Mouse (Mus musculus): ENCODE measurements at regions not wholly inside any gene's neighbourhood (a gene's known extent, or its start where the extent isn't known, plus 50 kb on each side); places are given as distances from the start of the nearest gene placed in this dataset.

DNA sequence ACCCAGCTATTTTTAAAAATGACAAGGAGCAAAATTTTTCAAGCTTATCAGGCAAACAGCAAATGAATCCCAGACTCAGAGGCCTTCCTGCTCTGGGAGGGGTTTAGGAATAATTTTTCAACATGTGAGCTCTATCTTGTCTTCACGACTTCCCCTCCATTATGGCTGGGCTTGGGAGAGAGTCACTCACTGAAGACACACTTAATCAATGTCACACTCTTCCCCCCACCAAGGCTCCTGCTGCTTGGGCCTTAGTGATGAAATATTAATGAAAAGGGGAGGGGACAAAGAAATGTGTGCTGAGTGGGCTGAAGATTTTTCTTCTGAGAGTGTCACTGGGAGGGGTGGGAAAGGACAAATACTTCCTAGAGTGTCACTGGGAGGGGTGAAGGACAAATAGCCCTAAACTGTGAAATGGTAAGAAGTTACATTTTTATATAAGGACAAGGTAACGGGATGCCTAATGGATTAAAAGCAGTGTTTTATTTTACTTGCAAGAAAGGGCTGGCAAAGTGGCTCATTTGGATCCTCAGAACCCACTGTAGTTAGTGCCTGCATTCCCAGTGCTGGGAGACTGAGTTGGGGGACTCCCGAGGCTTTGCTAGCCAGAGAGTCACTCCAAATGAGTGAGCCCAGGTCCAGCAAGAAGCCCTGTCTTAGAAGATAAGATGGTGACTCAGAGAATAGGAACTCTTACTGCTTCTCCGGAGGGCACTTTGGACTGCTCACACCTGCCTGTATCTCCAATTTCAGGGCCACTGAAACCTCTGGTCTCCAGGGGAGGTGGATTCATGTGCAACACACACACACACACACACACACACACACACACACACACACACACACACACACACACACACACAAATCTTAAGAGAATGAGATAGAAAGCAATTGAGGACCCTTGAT lies 258.5 kb downstream of the Sox11 start:
- Histone ChIP-seq H3K9ac (ENCODE audit: low read depth, low read length) (no peak overlapping the region), H3K4me2 (no peak overlapping the region), H3K27ac (ENCODE audit: low read depth, low read length) (no peak overlapping the region), H3K9me3 (replicated peaks; ENCODE audit: control insufficient read depth, low read length) (no peaks in the 10 kb centered on the region), H3K36me3 (ENCODE audit: control insufficient read depth, insufficient read depth, low read length) (no peaks in the 10 kb centered on the region), H3K27me3 (ENCODE audit: control insufficient read depth, insufficient read depth, low read length) (no peaks in the 10 kb centered on the region), H3K4me3 (ENCODE audit: low read depth, low read length) (no peak overlapping the region), H3K4me1 (ENCODE audit: control insufficient read depth, insufficient read depth, low read length) (peaks cover 8% of the 10 kb centered on the region)
- 17% methylated on average over 4 of the region's 4 CpGs for WGBS (ENCODE audit: insufficient replicate concordance)
- no peak for ATAC-seq (replicated peaks; ENCODE audit: insufficient number of reproducible peaks, low FRiP score, low TSS enrichment)

- Histone ChIP-seq H3K27me3 (ENCODE audit: control insufficient read depth, insufficient read depth, low read length) (no peaks in the 10 kb centered on the region), H3K4me2 (peak overlapping the region; percentile 71), H3K4me3 (ENCODE audit: low read depth, low read length) (peak overlapping the region; percentile 34), H3K36me3 (ENCODE audit: control insufficient read depth, insufficient read depth, low read length) (no peaks in the 10 kb centered on the region), H3K9me3 (replicated peaks; ENCODE audit: control insufficient read depth, low read length) (no peaks in the 10 kb centered on the region), H3K4me1 (ENCODE audit: control insufficient read depth, insufficient read depth, low read length) (peaks cover 8% of the 10 kb centered on the region), H3K27ac (ENCODE audit: low read depth, low read length) (no peak overlapping the region), H3K9ac (ENCODE audit: low read depth, low read length) (peak overlapping the region; percentile 46; the same call in 1 of the 2 replicates)
- under 1% methylated on average over 7 of the region's 8 CpGs for WGBS (ENCODE audit: insufficient replicate concordance)
- no peak for ATAC-seq (replicated peaks; ENCODE audit: insufficient number of reproducible peaks, low FRiP score, low TSS enrichment)
These were observed 259.3 kb downstream of the Sox11 start for GRCm38 (mm10) chr12:27083089-27083488.

GRCm38 (mm10) chr12:27082624-27083023 lies 259.8 kb downstream of the Sox11 start:
- peaks cover 8% of the 10 kb centered on the region for H3K4me1 ChIP-seq (ENCODE audit: control insufficient read depth, insufficient read depth, low read length)
- H3K9me3 ChIP-seq (replicated peaks; ENCODE audit: control insufficient read depth, low read length), result no peaks in the 10 kb centered on the region
- peak overlapping the region; percentile 34 for H3K4me3 ChIP-seq (ENCODE audit: low read depth, low read length)
- peak overlapping the region; percentile 46; the same call in 1 of the 2 replicates for H3K9ac ChIP-seq (ENCODE audit: low read depth, low read length)
- H3K27me3 ChIP-seq (ENCODE audit: control insufficient read depth, insufficient read depth, low read length), result no peaks in the 10 kb centered on the region
- peak; percentile 61; the same call in 1 of the 2 replicates for ATAC-seq (replicated peaks; ENCODE audit: insufficient number of reproducible peaks, low FRiP score, low TSS enrichment)
- peak overlapping the region; percentile 71 for H3K4me2 ChIP-seq
- no peaks in the 10 kb centered on the region for H3K36me3 ChIP-seq (ENCODE audit: control insufficient read depth, insufficient read depth, low read length)
- H3K27ac ChIP-seq (ENCODE audit: low read depth, low read length), result no peak overlapping the region
- 6% methylated on average over 8 of the region's 8 CpGs for WGBS (ENCODE audit: insufficient replicate concordance)

DNA sequence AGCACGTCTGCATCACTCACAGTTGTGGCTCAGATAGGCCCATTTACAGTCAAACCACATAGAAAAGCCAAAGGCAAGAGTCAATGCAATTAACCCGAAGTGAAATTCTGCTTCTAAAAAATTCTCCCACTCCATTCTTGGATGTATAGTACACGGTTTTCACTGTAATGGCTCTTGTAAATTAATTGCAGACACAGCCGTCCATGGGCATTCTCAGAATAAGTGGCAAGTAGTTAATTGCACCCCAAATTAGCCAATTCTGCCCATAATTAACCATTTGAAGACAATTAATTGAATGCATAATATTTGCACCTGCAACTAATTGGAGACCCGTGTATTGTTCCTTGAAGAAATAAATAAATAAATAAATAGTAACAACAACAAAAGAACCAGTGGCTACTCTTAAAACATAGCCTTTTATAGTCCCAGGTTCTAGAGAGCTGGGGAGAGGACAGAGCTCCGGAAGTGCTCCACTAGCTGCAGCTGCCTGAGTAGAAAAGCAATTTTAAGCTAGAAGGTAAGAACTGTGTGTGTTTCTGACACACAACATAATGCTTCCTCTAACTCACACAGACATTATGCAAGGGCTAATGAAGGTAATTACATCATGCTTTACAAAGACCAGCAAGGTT lies 266.2 kb downstream of the Sox11 start:
- Histone ChIP-seq H3K36me3 (ENCODE audit: control insufficient read depth, insufficient read depth, low read length) (no peaks in the 10 kb centered on the region), H3K27ac (ENCODE audit: low read depth, low read length) (no peak overlapping the region), H3K9me3 (replicated peaks; ENCODE audit: control insufficient read depth, low read length) (no peaks in the 10 kb centered on the region), H3K27me3 (ENCODE audit: control insufficient read depth, insufficient read depth, low read length) (no peaks in the 10 kb centered on the region), H3K4me3 (ENCODE audit: low read depth, low read length) (no peak overlapping the region), H3K9ac (ENCODE audit: low read depth, low read length) (no peak overlapping the region), H3K4me1 (ENCODE audit: control insufficient read depth, insufficient read depth, low read length) (no peaks in the 10 kb centered on the region), H3K4me2 (no peak overlapping the region)
- WGBS (ENCODE audit: insufficient replicate concordance), result 72% methylated on average over 6 of the region's 6 CpGs
- no peak for ATAC-seq (replicated peaks; ENCODE audit: insufficient number of reproducible peaks, low FRiP score, low TSS enrichment)

- WGBS (ENCODE audit: insufficient replicate concordance), result 48% methylated on average over 9 of the region's 9 CpGs
- Histone ChIP-seq H3K9me3 (replicated peaks; ENCODE audit: control insufficient read depth, low read length) (no peaks in the 10 kb centered on the region), H3K4me1 (ENCODE audit: control insufficient read depth, insufficient read depth, low read length) (peaks cover 16% of the 10 kb centered on the region), H3K9ac (ENCODE audit: low read depth, low read length) (no peak overlapping the region), H3K4me2 (no peak overlapping the region), H3K4me3 (ENCODE audit: low read depth, low read length) (no peak overlapping the region), H3K27ac (ENCODE audit: low read depth, low read length) (no peak overlapping the region), H3K36me3 (ENCODE audit: control insufficient read depth, insufficient read depth, low read length) (no peaks in the 10 kb centered on the region), H3K27me3 (ENCODE audit: control insufficient read depth, insufficient read depth, low read length) (no peaks in the 10 kb centered on the region)
- no peak for ATAC-seq (replicated peaks; ENCODE audit: insufficient number of reproducible peaks, low FRiP score, low TSS enrichment)
These were observed 277.3 kb downstream of the Sox11 start for GRCm38 (mm10) chr12:27065011-27065517.

DNA sequence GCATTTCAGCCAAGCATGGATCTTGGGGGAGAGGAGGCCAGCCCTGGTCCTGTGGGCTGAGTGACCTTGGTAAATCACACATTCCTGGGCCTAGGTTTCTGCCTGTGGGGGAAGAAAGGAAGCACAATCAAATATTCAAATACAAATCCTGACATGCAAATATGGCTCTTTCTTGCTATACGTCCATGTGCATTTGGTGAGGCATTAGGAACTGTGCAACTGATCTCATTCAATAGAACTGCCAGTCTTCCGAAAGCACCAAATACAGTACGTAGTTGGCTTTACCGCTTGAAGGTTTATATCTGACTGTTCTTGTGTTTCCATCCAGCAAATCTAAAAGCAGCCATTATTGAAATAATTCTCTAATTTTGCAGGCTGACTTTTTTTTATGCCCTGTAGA lies 278.9 kb downstream of the Sox11 start:
- Histone ChIP-seq H3K27ac (ENCODE audit: low read depth, low read length) (no peak overlapping the region), H3K9me3 (replicated peaks; ENCODE audit: control insufficient read depth, low read length) (no peaks in the 10 kb centered on the region)

GRCm38 (mm10) chr12:27062511-27063264 lies 279.7 kb downstream of the Sox11 start:
- H3K4me1 ChIP-seq (ENCODE audit: control insufficient read depth, insufficient read depth, low read length), result peaks cover 16% of the 10 kb centered on the region
- 74% methylated on average over 6 of the region's 6 CpGs for WGBS (ENCODE audit: insufficient replicate concordance)
- peak overlapping the region; percentile 58 for H3K4me2 ChIP-seq
- no peak overlapping the region for H3K27ac ChIP-seq (ENCODE audit: low read depth, low read length)
- H3K36me3 ChIP-seq (ENCODE audit: control insufficient read depth, insufficient read depth, low read length), result no peaks in the 10 kb centered on the region
- no peaks in the 10 kb centered on the region for H3K27me3 ChIP-seq (ENCODE audit: control insufficient read depth, insufficient read depth, low read length)
- no peak for ATAC-seq (replicated peaks; ENCODE audit: insufficient number of reproducible peaks, low FRiP score, low TSS enrichment)
- H3K4me3 ChIP-seq (ENCODE audit: low read depth, low read length), result peak overlapping the region; percentile 35; the same call in 1 of the 2 replicates
- no peak overlapping the region; the same call in 1 of the 2 replicates for H3K9ac ChIP-seq (ENCODE audit: low read depth, low read length)
- no peaks in the 10 kb centered on the region for H3K9me3 ChIP-seq (replicated peaks; ENCODE audit: control insufficient read depth, low read length)

More for the DNA sequence above, 278.9 kb downstream of the Sox11 start:
- 91% methylated on average over 4 of the region's 4 CpGs for WGBS (ENCODE audit: insufficient replicate concordance)
- Histone ChIP-seq H3K4me1 (ENCODE audit: control insufficient read depth, insufficient read depth, low read length) (peaks cover 16% of the 10 kb centered on the region), H3K9ac (ENCODE audit: low read depth, low read length) (no peak overlapping the region), H3K4me3 (ENCODE audit: low read depth, low read length) (no peak overlapping the region), H3K27me3 (ENCODE audit: control insufficient read depth, insufficient read depth, low read length) (no peaks in the 10 kb centered on the region), H3K4me2 (no peak overlapping the region), H3K36me3 (ENCODE audit: control insufficient read depth, insufficient read depth, low read length) (no peaks in the 10 kb centered on the region)
- no peak for ATAC-seq (replicated peaks; ENCODE audit: insufficient number of reproducible peaks, low FRiP score, low TSS enrichment)

DNA sequence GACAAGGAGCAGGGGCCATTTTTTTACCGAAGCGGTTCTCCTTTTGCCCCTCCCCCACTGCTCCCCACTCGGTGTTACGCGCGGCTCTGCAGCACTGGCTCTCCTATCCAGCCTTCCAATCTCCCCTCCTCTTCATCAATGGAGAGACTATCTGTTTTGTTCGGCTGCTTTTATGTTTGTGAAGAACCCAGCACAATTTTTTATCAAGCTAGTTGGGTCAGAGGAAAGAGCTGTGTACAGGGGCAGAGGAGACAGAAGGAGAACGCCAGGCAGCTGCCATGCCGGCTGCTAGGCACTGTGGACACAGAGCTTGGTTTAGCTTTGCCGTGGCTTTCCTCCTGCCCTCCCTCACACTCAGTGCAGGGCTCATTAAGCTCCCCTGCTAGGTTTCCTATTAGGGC lies 280.3 kb downstream of the Sox11 start:
- H3K9ac ChIP-seq (ENCODE audit: low read depth, low read length), result peak overlapping the region; percentile 52; the same call in 1 of the 2 replicates
- H3K9me3 ChIP-seq (replicated peaks; ENCODE audit: control insufficient read depth, low read length), result no peaks in the 10 kb centered on the region
- H3K4me3 ChIP-seq (ENCODE audit: low read depth, low read length), result peak overlapping the region; percentile 35
- ATAC-seq (replicated peaks; ENCODE audit: insufficient number of reproducible peaks, low FRiP score, low TSS enrichment), result no peak
- H3K27me3 ChIP-seq (ENCODE audit: control insufficient read depth, insufficient read depth, low read length), result no peaks in the 10 kb centered on the region
- no peaks in the 10 kb centered on the region for H3K36me3 ChIP-seq (ENCODE audit: control insufficient read depth, insufficient read depth, low read length)
- H3K4me1 ChIP-seq (ENCODE audit: control insufficient read depth, insufficient read depth, low read length), result peaks cover 16% of the 10 kb centered on the region
- peak overlapping the region; percentile 58 for H3K4me2 ChIP-seq
- H3K27ac ChIP-seq (ENCODE audit: low read depth, low read length), result no peak overlapping the region
- WGBS (ENCODE audit: insufficient replicate concordance), result under 1% methylated on average over 10 of the region's 10 CpGs

All from heart, embryonic 11.5 days (tissue).